Mouse (Mus musculus): ENCODE data around the gene Cox10.

GRCm38 (mm10) chr11:63918321-63919105 lies 160.8 kb downstream of the Cox10 start:
- TF ChIP-seq POLR2A (IDR thresholded peaks at IDR 0.05; ENCODE audit: extremely low read depth, insufficient read depth, low read length) (no peak), CTCF (IDR thresholded peaks at IDR 0.05; ENCODE audit: extremely low read depth, insufficient read depth, low read length) (no peak)

Data from cortical plate, adult 2 months (tissue).